Mouse (Mus musculus) brain, adult 2 months (tissue): ENCODE results near the gene Lima1.
A peak's percentile ranks its signal among the peaks of the same experiment; 100 is the strongest.

Source experiments
- DNase-seq: peaks from one replicate; pipeline ENCODE4 v3.0.0; 2011; ENCODE audit warnings: low read depth, low spot score

The Lima1 gene

DNA sequence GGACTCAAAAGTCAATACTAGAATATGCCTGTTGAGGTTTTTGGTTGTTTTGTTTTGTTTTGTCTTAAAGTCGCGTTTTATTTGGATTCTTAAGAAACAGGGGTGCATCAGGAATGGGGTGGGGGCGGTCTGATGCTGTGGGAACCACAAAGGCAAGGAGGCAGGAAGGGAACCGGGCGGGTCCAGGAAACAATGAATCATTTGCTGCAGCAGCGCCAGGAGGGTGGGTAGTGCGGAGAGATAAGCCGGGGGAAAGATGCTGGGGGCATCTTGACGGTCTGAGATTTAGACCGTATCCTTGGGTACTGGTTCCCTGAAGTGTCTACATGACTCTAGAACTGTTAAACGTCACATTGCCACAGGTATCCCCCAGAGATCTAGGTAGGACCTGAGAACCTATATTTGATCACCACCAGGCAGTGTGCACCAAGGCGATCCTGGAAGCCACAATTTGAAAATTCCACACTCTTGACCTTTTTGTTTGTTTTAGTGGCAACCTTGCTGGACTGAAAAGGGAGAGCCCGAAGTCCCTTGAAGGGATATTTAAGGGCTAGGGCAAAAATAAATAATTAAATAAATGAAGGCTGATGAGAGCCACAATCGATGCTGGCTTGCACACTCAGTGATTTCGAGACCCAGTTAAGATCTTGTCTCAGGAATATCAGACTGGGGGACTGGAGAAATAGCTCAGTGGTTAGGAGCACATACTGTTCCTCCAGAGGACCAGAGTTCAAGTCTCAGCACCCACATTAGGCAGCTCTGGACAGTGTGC lies 8.6 kb downstream of the Lima1 start:
- peak; percentile 42 for DNase-seq

DNA sequence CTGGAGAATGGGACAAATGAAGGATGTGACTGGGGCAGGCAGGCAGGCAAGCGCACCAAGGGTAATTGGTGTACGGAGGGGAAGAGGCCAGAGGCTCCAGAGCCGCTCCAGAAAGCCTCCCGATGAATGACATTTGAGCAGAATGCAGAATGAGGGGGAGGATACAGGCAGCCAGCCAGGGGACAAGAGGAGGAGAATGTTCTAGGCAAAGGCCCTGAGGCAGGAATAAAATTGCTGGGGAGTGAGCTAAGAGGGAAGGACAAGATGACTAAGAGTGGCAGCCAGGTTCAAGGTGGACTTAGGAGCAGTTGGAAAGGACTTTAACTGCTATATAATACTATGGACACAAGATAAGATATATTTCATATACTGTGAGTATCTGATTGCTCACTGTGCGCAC lies 9.3 kb downstream of the Lima1 start:
- peak; percentile 52 for DNase-seq

DNA sequence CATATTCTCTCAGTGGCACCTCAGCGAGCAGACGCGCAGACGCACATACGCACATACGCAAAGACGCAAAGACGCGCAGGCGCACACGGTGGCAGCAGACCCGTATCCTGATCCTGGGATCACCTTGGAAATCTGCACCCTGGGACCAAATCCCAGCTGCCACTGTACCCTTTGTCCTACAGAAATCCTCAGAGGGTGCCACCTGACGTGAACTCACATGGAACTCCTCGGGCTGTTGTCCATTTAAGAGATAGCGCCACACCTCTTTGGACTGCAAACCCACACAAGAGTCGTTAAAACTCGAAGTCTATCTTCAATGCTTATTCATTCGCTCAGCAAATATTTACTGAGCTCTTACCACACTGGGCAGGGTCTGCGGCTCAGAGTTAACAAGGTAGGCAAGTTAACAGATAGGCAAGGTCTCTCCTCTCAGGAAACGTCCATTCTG lies 9.7 kb downstream of the Lima1 start:
- no peak for DNase-seq

DNA sequence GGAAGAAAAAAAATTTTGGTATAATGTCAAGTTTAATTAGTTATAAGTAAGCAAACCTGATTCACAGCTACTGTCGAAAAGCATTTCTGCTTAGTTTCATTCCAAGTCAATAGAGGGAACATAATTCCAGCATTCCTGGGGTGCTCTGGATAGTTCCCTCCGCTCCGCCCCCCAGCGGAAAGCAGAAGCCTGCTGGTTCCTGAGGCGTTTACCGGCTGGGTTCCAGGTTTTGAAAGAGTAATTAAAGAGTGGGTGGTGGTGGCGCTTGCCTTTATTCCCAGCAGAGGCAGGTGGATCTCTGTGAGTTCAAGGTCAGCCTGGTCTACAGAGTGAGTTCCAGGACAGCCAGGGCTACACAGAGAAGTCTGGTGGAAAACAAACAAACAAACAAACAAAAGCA lies 10.2 kb downstream of the Lima1 start:
- no peak for DNase-seq

DNA sequence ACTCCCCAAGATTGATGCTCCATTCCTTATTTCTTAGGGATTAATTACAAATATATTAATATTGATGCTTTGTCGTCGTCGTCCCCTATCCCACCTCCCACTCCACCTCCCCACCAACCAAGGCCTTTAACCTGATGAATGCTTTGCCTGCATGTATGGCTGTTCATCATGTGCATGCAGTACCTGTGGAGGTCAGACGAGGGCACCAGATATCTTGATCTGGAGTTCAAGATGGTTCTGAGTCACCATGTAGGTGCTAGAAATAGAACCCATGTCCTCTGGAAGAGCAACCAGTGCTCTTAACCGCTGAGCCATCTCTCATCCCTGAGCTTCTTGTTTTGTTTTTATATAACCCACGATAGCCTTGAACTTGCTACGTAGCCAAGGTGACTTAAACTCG lies 11.5 kb downstream of the Lima1 start:
- DNase-seq, result no peak

DNA sequence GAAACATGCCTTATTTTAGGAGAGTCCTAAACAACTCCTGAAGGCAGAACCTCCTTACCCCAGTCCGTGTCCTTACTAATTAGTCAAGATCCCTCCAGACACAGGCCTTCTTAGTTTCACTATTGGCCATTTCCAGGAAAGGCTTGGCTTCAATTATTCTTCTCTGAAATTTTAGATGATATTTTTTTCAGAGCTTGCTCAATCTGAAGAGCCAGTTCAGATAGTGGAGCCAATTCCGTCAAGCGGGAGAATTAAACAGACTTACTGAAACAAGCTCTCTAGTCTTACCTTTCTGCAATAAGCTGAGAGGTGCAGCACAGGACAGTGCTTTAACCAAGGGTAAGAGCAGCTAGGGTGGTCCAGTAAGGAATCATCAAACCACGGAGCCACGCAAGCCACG lies 11.9 kb downstream of the Lima1 start:
- no peak for DNase-seq

DNA sequence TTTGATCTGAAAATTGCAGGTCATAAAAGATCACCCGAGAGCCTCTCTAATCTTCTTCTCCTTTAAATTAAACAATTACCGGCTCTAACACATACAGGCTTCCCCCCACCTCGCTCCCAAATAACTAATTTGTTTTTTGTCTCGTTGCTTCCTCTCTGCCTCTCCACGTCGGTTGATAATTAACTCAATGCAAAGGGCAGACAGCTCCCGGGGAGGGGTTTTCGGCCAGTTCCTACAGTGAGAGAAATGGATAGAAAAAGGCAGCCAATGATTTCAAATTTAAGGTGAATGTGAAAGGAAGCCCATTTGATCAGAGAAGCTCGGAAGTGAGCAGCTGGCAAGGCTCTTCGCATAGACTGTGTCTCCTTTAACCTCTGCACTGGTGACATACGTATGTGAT lies 12.8 kb downstream of the Lima1 start:
- no peak for DNase-seq

DNA sequence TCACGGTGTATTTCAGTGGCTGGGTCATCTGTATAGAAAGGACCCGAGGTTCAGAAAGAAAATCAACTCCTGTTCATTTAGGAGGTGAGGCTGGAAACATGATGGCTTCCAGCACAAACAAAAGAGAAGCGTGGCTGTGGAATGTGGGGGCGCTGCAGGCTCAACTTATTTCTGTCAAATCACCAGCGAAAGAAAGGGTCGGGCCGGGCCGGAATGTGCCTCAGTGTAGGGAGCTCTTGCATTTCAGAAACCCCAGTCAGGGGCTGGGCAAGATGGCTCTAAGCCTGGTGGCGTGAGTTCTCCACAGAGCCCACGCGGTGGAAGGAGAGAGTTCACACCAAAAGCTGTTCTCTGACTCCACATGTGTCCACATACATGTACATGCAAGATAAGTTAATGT lies 13.3 kb downstream of the Lima1 start:
- no peak for DNase-seq

DNA sequence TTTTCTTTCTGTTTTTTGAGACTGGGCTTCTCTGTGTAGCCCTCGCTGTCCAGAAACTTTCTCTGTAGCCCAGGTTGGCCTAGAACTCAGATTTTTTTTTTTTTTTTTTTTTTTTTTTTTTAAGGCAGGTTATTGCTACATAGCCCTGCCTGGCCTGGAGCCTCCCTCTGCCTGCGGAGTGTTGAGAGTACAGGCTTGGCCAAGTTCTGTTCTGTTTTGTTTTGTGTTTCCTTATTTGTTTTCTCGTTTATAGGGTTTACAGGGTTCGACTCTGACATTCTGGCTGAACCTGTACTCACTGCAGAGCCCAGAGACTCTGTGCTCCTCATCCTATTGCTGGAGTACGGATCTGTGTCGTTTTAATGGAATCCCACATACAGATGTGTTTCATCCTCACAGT lies 13.7 kb downstream of the Lima1 start:
- DNase-seq, result no peak

DNA sequence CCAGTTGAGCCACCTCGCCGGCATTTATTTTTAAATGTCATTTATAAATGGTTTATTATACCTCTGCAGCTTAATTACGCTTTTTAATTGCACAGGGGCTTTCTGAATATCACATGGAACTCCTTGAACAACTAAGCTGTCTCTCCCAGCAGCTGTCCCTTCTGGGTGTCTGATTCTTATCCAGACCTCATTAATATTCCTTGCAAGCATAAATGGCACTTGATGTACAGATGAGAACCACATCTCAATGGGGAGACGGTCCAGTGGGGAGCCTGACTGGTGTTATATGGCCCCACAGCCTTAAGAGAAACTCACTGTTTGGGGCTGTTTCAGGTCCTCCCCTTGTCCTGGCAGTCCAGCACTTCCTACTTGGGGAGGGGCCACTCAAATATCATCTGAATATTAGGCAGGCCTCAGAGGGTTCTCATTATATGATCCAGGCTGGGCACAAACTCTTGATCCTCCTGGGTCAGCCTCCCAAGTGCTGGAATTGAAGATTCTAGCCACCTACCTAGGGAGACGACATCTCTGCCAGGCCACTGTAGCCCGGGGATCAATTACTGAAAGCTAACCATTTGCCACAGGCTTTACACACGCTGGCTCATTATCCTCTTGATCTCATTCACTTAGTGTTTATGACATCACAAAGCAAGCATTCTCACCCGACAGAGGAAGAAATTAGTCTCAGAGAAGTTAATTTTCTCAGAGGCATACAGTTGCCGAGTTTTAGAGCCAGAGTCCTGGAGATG lies 15.4 kb downstream of the Lima1 start:
- DNase-seq, result no peak

DNA sequence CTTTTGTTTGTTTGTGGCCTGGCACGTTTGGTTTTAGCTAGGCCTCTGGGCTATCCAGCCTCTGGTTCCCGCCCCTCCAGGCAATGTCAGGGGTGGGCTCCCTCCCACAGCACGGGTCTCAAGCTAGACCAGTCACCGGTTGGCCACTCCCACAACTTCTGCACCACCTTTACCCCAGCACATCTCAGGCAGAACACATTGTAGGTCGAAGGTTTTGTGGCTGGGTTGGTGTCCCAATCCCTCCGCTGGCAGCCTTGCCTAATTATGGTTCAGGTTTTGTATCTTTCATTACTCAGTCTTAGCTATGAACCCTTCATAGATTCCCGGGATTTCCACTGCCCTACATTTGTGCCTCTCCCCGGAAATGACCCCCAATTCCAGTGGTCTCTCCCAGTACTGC lies 17.8 kb downstream of the Lima1 start:
- DNase-seq, result no peak

DNA sequence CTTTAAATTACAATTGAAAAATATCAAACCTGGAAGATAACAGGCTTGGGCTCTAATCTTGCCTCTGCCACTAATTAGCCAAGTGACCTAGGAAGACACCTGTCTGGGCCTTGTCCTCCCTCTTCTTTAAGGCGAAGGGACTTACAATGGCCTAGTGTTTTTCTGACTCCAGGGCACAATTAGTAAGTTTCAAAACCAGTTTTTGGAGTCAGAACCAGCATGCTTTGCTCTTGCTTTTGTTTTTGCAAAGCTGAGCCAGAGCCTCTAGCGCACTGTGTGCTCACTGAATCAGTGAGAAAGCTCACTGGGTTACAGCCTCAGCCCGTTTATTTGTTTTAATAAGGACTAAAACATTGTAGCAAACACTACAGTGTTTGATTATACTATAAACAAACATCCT lies 20.1 kb downstream of the Lima1 start:
- DNase-seq, result peak; percentile 17

DNA sequence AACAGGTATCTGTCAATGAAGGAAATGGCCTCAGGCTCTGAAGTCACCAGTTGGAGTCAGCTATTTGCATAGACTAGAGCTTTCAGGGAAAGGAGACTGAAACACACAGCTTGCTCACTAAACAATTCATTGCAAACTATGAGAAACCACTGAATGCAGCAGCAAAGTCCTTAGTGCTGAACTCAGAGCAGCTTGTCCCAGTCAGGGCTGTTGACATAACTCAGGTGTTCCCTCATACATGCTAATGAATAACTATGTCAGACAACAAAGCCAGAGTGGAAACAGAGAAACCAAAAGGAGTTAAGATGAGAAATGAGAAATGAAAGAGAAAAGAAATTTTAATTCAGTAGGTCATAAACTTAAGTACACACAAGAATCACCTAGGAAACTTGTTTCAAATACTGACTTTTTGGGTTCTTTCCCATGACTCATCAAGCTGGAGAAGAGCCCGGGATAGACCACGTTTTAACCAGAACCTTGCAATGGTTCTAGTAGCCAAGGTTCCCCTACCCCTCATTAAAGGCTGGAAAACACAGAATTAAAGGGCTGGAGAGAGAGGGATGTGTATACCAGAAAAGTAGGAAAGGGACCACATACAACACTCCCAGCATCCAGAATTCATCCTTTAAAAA lies 22.5 kb downstream of the Lima1 start:
- no peak for DNase-seq

DNA sequence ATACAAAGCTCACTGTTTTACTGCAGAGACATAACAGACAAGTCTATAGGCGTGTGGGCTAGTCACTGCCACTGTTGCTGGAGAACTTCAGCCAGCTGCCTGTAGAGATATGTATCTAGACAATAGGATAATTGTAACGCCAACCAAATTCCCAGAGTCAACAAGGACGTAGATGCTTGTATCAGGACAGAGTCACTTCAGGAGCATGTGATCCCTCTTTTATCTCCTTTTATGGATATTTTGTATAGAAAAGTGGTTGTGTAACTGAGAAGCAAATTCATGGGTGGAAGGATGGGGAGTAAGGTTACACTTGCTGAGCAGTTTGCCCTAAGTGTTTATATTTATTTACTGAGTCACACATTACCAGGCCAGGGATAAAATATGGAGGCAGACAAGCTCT lies 25.0 kb downstream of the Lima1 start:
- DNase-seq, result no peak

DNA sequence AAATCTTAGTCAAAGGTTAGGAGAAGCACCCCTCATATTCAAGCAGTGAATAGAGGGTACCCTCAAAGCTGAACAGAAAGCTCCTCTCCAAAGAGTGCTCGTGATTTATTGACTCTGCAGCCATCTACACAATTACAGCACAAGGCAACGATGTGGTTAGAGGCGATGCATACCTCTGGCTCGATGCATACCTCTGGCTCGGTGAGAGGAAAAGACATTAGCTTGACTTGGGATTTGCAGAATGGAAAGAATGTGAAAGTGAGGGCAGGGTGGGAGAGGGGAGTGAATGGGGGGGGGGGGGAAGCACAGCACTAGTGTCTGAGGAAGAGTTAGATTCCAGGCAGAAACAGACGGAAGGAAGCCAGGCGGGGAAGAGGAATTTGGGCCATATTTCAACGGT lies 27.3 kb downstream of the Lima1 start:
- DNase-seq, result no peak

DNA sequence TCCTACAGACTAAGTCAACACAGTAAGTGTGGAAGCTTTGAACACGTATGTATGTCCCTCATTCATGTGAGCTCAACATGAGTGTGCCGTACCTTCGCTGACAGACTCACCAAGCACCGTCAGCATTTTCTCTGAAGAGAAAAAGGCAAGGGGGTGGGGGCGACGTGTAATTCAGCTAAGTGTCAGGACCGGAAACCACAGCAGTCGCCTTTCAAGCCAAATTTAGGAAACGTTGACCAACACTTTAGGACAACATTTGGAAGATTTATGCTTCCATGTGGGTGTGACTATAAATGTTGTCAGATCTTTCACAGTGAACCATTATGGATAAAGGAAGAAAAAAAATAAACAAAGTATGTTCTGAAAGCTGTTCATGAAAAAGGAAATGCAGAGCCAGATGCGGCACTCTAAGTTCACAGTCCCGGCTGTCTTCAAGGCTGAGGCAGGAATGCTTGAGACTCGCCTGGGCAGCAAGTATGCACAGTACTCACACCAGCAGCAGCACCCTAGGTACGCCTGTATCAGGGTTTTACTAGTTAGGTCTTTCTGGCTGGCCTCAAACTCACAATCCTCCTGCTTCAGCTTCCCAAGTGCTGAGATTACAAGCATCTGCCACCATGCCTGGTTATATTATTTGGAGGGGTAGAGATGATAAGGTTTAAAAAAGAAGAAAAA lies 27.9 kb downstream of the Lima1 start:
- no peak for DNase-seq

DNA sequence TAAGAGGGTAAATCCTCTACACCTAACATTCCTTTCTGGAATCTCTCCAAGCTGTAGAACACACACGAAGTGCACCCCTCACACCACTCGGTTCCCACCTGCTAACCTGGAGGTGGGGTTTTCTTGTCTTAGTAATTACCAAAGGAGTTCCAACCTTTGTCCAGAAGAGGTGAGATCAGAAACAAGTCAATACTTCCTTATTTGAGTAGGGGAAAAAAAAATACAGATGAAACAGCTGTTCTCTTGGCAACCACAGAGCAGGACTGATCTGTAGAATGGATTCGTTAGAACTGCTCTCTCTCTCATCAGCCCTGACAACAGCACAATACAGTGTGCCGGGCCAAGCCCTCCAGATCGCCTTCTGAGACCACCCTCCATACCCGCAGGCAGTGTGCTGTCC lies 28.6 kb downstream of the Lima1 start:
- no peak for DNase-seq

DNA sequence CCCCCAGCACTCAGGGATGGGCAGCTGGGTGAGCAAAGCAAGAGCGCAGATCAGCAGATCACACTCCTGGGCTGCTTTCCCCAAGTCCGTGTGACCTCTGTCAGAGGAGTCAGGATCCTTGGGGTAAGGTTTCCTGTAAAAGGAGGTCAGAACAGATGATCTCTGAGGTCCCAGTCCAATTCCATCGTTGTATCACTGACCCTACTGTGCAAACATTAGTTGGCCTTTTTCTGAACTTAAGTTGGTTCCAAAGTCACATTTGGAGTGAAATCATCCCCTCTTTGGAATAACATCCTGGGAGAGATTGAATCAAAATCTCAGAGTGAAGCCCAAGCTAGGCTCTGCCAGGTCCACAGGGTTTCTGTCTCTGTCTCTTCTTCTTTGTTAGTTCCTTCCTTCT lies 31.4 kb downstream of the Lima1 start:
- DNase-seq, result no peak

DNA sequence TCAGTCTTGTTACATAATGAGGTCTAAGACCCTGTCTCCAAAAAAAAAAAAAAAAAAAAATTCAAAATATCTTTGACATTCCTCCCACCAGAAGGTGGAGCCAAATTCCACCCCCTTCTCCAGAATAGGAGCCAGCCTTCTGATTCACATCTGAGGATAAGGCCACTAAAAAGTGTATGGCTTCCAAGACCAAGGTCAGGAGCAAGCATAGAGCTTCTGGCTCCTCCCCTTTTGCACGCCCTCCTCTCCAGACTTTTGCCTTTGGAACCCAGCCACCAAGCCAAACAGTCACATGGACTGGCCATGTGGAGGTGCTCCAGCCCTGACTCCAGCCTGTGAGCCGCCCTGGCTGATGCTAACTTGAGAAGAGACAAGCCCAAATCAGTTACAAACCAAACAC lies 35.3 kb downstream of the Lima1 start:
- DNase-seq, result peak; percentile 19

DNA sequence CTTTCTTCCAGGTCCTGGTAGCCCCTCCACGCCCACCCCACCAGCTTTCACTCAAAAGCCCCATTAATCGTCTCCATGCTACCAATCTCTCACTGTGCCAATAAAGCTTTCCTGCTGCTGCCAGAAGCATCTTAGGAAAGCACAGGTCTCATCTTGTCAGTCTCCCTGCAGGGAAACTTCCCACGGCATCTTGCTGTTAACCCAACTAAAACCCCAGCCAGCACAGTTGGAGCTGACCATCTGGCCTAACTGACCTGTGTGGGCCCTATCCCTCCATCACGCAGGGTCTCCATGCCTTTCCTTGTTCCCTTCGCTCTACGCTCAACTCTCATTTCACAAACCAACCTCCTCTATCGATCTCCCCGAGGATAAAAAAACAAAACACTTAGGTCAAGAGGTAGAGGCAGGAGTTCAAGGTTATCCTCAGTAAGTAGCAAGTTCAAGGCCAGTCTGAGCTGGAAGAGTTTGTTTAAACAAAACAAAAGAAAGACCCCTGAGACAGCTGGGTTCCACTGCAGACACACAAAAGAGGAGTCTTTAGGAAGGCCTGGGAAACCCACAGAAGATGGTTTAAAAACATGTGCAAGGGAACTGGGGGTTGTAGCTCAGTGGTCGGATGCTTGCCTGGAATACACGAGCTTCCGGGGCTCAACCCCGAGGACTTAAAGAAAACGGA lies 36.0 kb downstream of the Lima1 start:
- no peak for DNase-seq

DNA sequence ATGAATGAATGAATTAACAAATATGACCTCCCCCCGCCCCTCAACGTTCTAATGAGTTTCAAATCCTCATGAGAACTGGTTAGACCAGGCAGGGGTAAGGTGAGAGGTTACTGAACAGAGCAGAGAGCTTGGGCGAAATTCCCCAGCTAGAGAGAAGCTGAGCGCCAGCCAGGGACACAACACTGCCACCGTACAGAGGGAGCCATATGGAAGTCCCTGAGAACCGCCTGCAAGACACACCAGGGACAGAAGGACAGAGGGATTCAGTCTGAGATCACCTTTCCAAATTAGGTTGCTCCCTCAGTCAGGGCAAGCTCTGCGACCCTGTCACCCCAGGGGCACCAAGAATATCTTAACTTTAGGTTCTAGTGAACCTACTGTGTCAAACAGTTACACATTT lies 37.7 kb downstream of the Lima1 start:
- peak; percentile 61 for DNase-seq

DNA sequence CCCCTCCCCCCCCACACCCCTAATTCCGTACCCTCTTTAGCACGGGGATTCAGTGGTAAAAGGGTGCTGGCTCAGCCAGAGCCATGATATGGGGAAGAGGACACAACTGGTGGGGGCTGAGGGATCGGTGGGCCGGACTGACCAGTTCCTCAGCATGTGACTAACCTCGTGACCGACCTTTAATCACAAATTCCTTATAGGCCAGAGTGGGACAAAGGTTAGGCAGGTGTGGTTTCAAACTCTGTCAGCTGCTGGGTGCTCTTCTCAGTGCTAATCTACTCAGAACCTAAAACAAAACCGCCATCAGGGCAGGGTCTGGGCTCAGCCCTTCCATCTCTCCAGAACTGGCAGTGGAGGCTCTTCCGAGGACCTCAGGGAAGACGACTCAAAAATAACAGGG lies 40.1 kb downstream of the Lima1 start:
- DNase-seq, result no peak
